Mouse (Mus musculus) neural tube, embryonic 11.5 days (tissue): ENCODE measurements around the gene Gin1. TPM values are rescaled to one million over a fixed set of nuclear protein-coding genes. Genes with fewer than 3 reads are reported as not detected.

Experiments used
- ATAC-seq: fragments of 200-750 bp; cut with Nextera tagmentation; 2 replicates; pipeline ENCODE4 v1.8.0; 2017; ENCODE audit warnings: moderate number of reproducible peaks, mild to moderate bottlenecking, moderate TSS enrichment, moderate library complexity; ENCODE audit not compliant: insufficient read depth, low FRiP score, low TSS enrichment
- DNase-seq: peaks from one replicate; pipeline ENCODE4 v3.0.0-alpha.2; 2015; ENCODE audit warnings: low spot score
- H3K27ac ChIP-seq: fragments of 300-500 bp; sonication (generic); 2 replicates; pipeline ENCODE4 v1.5.1; 2014; ENCODE audit warnings: low read depth, mild to moderate bottlenecking, low read length
- H3K27me3 ChIP-seq: fragments of 300-500 bp; sonication (generic); 2 replicates; pipeline ENCODE4 v1.6.1; 2014; ENCODE audit warnings: mild to moderate bottlenecking, low read length, mixed read lengths; ENCODE audit not compliant: control insufficient read depth, insufficient read depth
- H3K36me3 ChIP-seq: fragments of 300-500 bp; sonication (generic); 2 replicates; pipeline ENCODE4 v1.6.1; 2014; ENCODE audit warnings: mild to moderate bottlenecking, low read length, moderate library complexity, mixed read lengths; ENCODE audit not compliant: control insufficient read depth, insufficient read depth
- H3K4me1 ChIP-seq: fragments of 300-500 bp; sonication (generic); 2 replicates; pipeline ENCODE4 v1.6.1; 2014; ENCODE audit warnings: low read length, mixed read lengths; ENCODE audit not compliant: control insufficient read depth, insufficient read depth
- H3K4me2 ChIP-seq: fragments of 300-500 bp; sonication (generic); 2 replicates; pipeline ENCODE4 v1.6.1; 2014; ENCODE audit warnings: low read depth, mild to moderate bottlenecking, moderate library complexity
- H3K4me3 ChIP-seq: fragments of 300-500 bp; sonication (generic); 2 replicates; pipeline ENCODE4 v1.5.1; 2014; ENCODE audit warnings: low read depth, low read length
- H3K9ac ChIP-seq: fragments of 300-500 bp; sonication (generic); 2 replicates; pipeline ENCODE4 v1.6.1; 2014; ENCODE audit warnings: mild to moderate bottlenecking, low read length
- H3K9me3 ChIP-seq: fragments of 300-500 bp; sonication (generic); 2 replicates; pipeline ENCODE4 v1.6.1; 2016; ENCODE audit warnings: low read length; ENCODE audit not compliant: control insufficient read depth
- WGBS: fragments of 180-500 bp; shearing (Covaris S2); extraction: QIAGEN DNeasy Blood & Tissue Kit; methylation state at CpG from one replicate; pipeline ENCODE4 v1.1.7; 2014; 5-methylcytosine and 5-hydroxymethylcytosine counted together
- polyA plus RNA-seq: library from polyadenylated mRNA; unstranded; fragments of >200 nt; fragmentation: Nextera tagmentation; extraction: Ambion mirVana; gene quantifications from 2 replicates; pipeline ENCODE4 v1.2.1, GENCODE M21; 2014

Gene Gin1
- polyA plus RNA-seq: 12.2 and 15.4 TPM in 2 replicates

DNA sequence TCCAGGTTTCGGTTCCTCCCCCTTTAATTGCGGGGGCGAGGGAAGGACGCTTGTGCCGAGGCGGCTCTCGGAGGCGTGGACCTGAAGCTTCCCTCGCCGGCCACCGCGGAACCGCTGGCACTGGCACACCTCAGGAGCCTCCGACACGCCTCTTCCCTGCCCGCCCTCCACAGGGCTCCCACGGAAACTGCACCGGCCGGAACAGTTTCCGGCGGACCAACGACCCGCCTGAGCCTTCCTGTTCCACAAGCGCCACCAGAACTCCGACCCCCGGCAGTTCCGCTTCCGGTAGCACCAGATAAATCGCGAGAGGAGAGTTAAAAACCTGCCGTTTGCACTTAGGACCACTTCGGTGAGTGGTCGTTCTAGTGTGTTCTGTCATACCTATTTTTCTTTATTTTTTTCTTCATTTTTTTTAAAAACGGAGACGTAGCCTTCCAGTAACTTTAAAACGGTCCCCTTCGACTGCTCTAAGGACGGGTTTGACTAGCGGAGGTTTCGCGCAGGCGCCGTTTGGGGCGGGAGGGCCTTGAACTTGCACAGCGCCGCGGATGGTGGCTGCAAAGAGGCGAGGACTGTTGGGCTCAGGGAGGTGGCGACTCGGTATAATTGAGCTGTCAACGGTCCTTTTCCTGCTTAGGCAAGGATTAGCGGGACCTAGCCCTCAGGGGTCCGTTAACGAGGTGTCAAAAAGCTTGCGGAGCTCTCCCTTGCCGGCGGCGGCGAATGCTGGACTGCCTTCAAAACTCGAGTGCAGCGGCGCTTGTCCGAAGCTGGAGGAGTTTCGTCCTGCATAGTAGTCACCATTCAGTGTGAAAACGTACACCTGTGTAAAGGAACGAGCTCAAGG lies at the start of gene Gin1, which contains the start of gene Ppip5k2:
Gin1 (plus strand) TSS at position 269 of the 850 bp plus-strand sequence.
Ppip5k2 (minus strand) TSS at position 508 of the 850 bp plus-strand sequence.
- DNase-seq: peak; percentile 97

DNA sequence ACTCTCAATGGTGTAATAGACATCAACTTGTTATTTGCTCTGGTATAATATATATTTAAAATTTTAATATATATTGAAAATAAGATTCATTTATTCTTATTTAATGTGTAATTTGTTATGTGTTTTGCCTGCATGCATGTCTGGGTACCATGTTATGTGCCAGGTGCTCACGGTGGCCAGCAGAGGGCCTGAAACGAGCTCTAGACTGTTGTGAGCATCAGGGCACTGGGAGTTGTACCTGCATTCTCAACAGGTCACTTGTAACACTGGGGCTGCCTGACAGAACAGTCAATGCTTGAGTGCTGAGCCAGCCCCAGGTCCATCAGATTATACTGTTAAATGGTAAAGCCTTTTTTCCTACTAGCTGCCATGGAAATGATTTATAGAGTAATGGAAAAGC lies 43.2 kb upstream of the Gin1 start:
- Histone ChIP-seq H3K4me1 (no peaks in the 10 kb centered on the region), H3K9me3 (no peaks in the 10 kb centered on the region), H3K4me2 (no peak overlapping the region), H3K27me3 (no peaks in the 10 kb centered on the region), H3K9ac (no peak overlapping the region), H3K4me3 (no peak overlapping the region), H3K36me3 (peaks cover 5% of the 10 kb centered on the region), H3K27ac (no peak overlapping the region)
- ATAC-seq: no peak; the same call in 1 of the 2 replicates
- WGBS: 85% methylated on average over 2 of the region's 2 CpGs
- no peak for DNase-seq

More for the DNA sequence above, at the start of gene Gin1, which contains the start of gene Ppip5k2:
- peaks cover 5% of the 10 kb centered on the region; the same call in 1 of the 2 replicates for H3K4me1 ChIP-seq
- H3K4me2 ChIP-seq: peak within 1 kb of the TSS; percentile 67
- H3K4me3 ChIP-seq: peak within 1 kb of the TSS; percentile 92
- H3K27ac ChIP-seq: peak within 1 kb of the TSS; percentile 77
- no peaks in the 10 kb centered on the region for H3K27me3 ChIP-seq
- WGBS: under 1% methylated on average over 65 of the region's 66 CpGs
- peak within 1 kb of the TSS; percentile 88 for H3K9ac ChIP-seq
- H3K36me3 ChIP-seq: no peaks in the 10 kb centered on the region
- no peaks in the 10 kb centered on the region for H3K9me3 ChIP-seq
- ATAC-seq: peak; percentile 99

- ATAC-seq (no peak), DNase-seq (no peak)
- no peaks in the 10 kb centered on the region for H3K27me3 ChIP-seq
- H3K4me1 ChIP-seq: no peaks in the 10 kb centered on the region
- H3K9ac ChIP-seq: no peak overlapping the region
- no peaks in the 10 kb centered on the region for H3K9me3 ChIP-seq
- no peak overlapping the region for H3K27ac ChIP-seq
- H3K4me2 ChIP-seq: no peak overlapping the region
- H3K36me3 ChIP-seq: peaks cover 5% of the 10 kb centered on the region
- H3K4me3 ChIP-seq: no peak overlapping the region
- WGBS: 79% methylated on average over 1 of the region's 1 CpGs
These were observed 40.6 kb upstream of the Gin1 start for GRCm38 (mm10) chr1:97729339-97729738.

- WGBS: 97% methylated on average over 1 of the region's 1 CpGs
- Histone ChIP-seq H3K27me3 (no peaks in the 10 kb centered on the region), H3K36me3 (peaks cover 6% of the 10 kb centered on the region), H3K4me3 (no peak overlapping the region), H3K9me3 (no peaks in the 10 kb centered on the region), H3K4me2 (no peak overlapping the region), H3K27ac (no peak overlapping the region), H3K9ac (no peak overlapping the region), H3K4me1 (no peaks in the 10 kb centered on the region)
- DNase-seq: no peak
- no peak for ATAC-seq
These were observed 26.9 kb upstream of the Gin1 start for GRCm38 (mm10) chr1:97743063-97743462.

- no peaks in the 10 kb centered on the region for H3K27me3 ChIP-seq
- 92% methylated on average over 4 of the region's 4 CpGs for WGBS
- H3K4me2 ChIP-seq: no peak overlapping the region
- H3K4me3 ChIP-seq: no peak overlapping the region
- H3K27ac ChIP-seq: no peak overlapping the region
- H3K4me1 ChIP-seq: no peaks in the 10 kb centered on the region
- no peak for DNase-seq
- no peaks in the 10 kb centered on the region for H3K9me3 ChIP-seq
- H3K36me3 ChIP-seq: peaks cover 4% of the 10 kb centered on the region
- no peak for ATAC-seq
- no peak overlapping the region for H3K9ac ChIP-seq
These were observed 24.3 kb upstream of the Gin1 start for GRCm38 (mm10) chr1:97745712-97746111.

DNA sequence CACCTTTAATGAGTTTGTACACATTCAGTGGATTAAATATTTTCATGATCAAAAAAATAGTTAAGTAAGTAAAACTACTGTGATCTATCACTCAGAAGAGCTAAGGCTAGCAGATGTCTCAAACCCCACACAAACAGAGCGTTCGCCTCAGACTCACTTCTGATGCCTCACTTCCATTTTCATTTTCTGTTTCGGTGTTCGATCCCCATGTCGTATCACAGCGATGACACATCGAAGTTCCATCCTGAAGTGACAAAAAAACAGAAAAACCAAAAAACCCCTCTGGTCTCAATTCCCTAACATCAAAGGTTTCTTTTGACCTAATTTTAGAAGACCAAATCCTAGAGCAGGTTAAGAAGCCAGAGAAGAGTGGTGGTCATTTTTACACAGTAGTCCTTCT lies 23.7 kb upstream of the Gin1 start:
- no peak overlapping the region for H3K4me3 ChIP-seq
- no peaks in the 10 kb centered on the region for H3K27me3 ChIP-seq
- no peaks in the 10 kb centered on the region for H3K9me3 ChIP-seq
- no peak overlapping the region for H3K27ac ChIP-seq
- WGBS: 96% methylated on average over 7 of the region's 7 CpGs
- H3K4me1 ChIP-seq: no peaks in the 10 kb centered on the region
- no peak for DNase-seq
- no peak overlapping the region for H3K4me2 ChIP-seq
- H3K9ac ChIP-seq: no peak overlapping the region
- H3K36me3 ChIP-seq: peaks cover 4% of the 10 kb centered on the region
- ATAC-seq: no peak

- Histone ChIP-seq H3K4me1 (no peaks in the 10 kb centered on the region), H3K36me3 (peaks cover 4% of the 10 kb centered on the region), H3K4me3 (no peak overlapping the region), H3K9ac (no peak overlapping the region), H3K27me3 (no peaks in the 10 kb centered on the region), H3K27ac (no peak overlapping the region), H3K9me3 (no peaks in the 10 kb centered on the region), H3K4me2 (no peak overlapping the region)
- no peak for DNase-seq
- WGBS: 92% methylated on average over 3 of the region's 3 CpGs
- ATAC-seq: no peak
These were observed 21.8 kb upstream of the Gin1 start for GRCm38 (mm10) chr1:97748163-97748562.

GRCm38 (mm10) chr1:97753216-97753615 lies 16.8 kb upstream of the Gin1 start:
- H3K27ac ChIP-seq: no peak overlapping the region
- no peak overlapping the region for H3K4me2 ChIP-seq
- no peaks in the 10 kb centered on the region for H3K4me1 ChIP-seq
- no peak overlapping the region for H3K4me3 ChIP-seq
- DNase-seq (no peak), ATAC-seq (no peak)
- H3K27me3 ChIP-seq: no peaks in the 10 kb centered on the region
- H3K9me3 ChIP-seq: no peaks in the 10 kb centered on the region
- H3K9ac ChIP-seq: no peak overlapping the region
- no peaks in the 10 kb centered on the region for H3K36me3 ChIP-seq

- no peaks in the 10 kb centered on the region for H3K27me3 ChIP-seq
- no peak overlapping the region for H3K4me3 ChIP-seq
- H3K4me2 ChIP-seq: no peak overlapping the region
- ATAC-seq (no peak), DNase-seq (no peak)
- H3K27ac ChIP-seq: no peak overlapping the region
- no peaks in the 10 kb centered on the region for H3K4me1 ChIP-seq
- WGBS: 80% methylated on average over 4 of the region's 4 CpGs
- no peaks in the 10 kb centered on the region for H3K9me3 ChIP-seq
- no peak overlapping the region for H3K9ac ChIP-seq
- H3K36me3 ChIP-seq: no peaks in the 10 kb centered on the region
These were observed 15.6 kb upstream of the Gin1 start for GRCm38 (mm10) chr1:97754392-97754791.
